Mouse (Mus musculus): ENCODE data around the gene Parn. TPM values are rescaled to one million over a fixed set of nuclear protein-coding genes. Genes with fewer than 3 reads are reported as not detected.

The Parn gene
- polyA plus RNA-seq, 1 experiment from 2014 or later: 41.4 TPM

GRCm38 (mm10) chr16:13556446-13556845 lies 111.5 kb downstream of the Parn start:
- H3K4me1 ChIP-seq (replicated peaks): no peaks in the 10 kb centered on the region
- no peaks in the 10 kb centered on the region for H3K27me3 ChIP-seq
- H3K4me3 ChIP-seq (replicated peaks): no peak overlapping the region
- ATAC-seq (ENCODE audit: insufficient number of reproducible peaks, insufficient read depth, low FRiP score, low TSS enrichment, low read depth): no peak
- no peak overlapping the region for H3K27ac ChIP-seq
- WGBS: 87% methylated on average over 7 of the region's 7 CpGs
- peaks cover 6% of the 10 kb centered on the region; the same call in 1 of the 2 replicates for H3K36me3 ChIP-seq
- H3K4me2 ChIP-seq: no peak overlapping the region
- H3K9me3 ChIP-seq: no peaks in the 10 kb centered on the region
- no peak overlapping the region for H3K9ac ChIP-seq (replicated peaks)

GRCm38 (mm10) chr16:13550667-13551066 lies 117.3 kb downstream of the Parn start:
- Histone ChIP-seq H3K4me3 (replicated peaks) (no peak overlapping the region), H3K36me3 (peaks cover 24% of the 10 kb centered on the region), H3K4me1 (replicated peaks) (no peaks in the 10 kb centered on the region), H3K27ac (no peak overlapping the region), H3K27me3 (no peaks in the 10 kb centered on the region), H3K9me3 (peaks cover 18% of the 10 kb centered on the region), H3K9ac (replicated peaks) (no peak overlapping the region), H3K4me2 (no peak overlapping the region)
- 93% methylated on average over 3 of the region's 3 CpGs for WGBS
- ATAC-seq (ENCODE audit: insufficient number of reproducible peaks, insufficient read depth, low FRiP score, low TSS enrichment, low read depth): no peak

- H3K27me3 ChIP-seq: no peaks in the 10 kb centered on the region
- no peak overlapping the region for H3K9ac ChIP-seq (replicated peaks)
- ATAC-seq (ENCODE audit: insufficient number of reproducible peaks, insufficient read depth, low FRiP score, low TSS enrichment, low read depth): no peak
- no peak overlapping the region for H3K27ac ChIP-seq
- H3K9me3 ChIP-seq: peaks cover 25% of the 10 kb centered on the region
- peaks cover 31% of the 10 kb centered on the region for H3K36me3 ChIP-seq
- 95% methylated on average over 2 of the region's 2 CpGs for WGBS
- H3K4me2 ChIP-seq: no peak overlapping the region
- H3K4me3 ChIP-seq (replicated peaks): no peak overlapping the region
- H3K4me1 ChIP-seq (replicated peaks): no peaks in the 10 kb centered on the region
Measured at GRCm38 (mm10) chr16:13549976-13550375, 118.0 kb downstream of the Parn start.

GRCm38 (mm10) chr16:13541816-13542215 lies 126.2 kb downstream of the Parn start:
- Histone ChIP-seq H3K9ac (replicated peaks) (no peak overlapping the region), H3K9me3 (peaks cover 23% of the 10 kb centered on the region), H3K4me1 (replicated peaks) (no peaks in the 10 kb centered on the region), H3K27ac (no peak overlapping the region), H3K27me3 (no peaks in the 10 kb centered on the region), H3K4me3 (replicated peaks) (no peak overlapping the region), H3K4me2 (no peak overlapping the region), H3K36me3 (peaks cover 28% of the 10 kb centered on the region)
- ATAC-seq (ENCODE audit: insufficient number of reproducible peaks, insufficient read depth, low FRiP score, low TSS enrichment, low read depth): no peak
- 78% methylated on average over 4 of the region's 4 CpGs for WGBS

GRCm38 (mm10) chr16:13541121-13541747 lies 126.7 kb downstream of the Parn start:
- Histone ChIP-seq H3K9ac (replicated peaks) (no peak overlapping the region), H3K36me3 (peaks cover 22% of the 10 kb centered on the region), H3K4me1 (replicated peaks) (no peaks in the 10 kb centered on the region), H3K4me3 (replicated peaks) (no peak overlapping the region), H3K27ac (no peak overlapping the region), H3K4me2 (no peak overlapping the region), H3K9me3 (peaks cover 17% of the 10 kb centered on the region), H3K27me3 (no peaks in the 10 kb centered on the region)
- ATAC-seq (ENCODE audit: insufficient number of reproducible peaks, insufficient read depth, low FRiP score, low TSS enrichment, low read depth): no peak
- WGBS: 73% methylated on average over 15 of the region's 15 CpGs

- WGBS: 83% methylated on average over 9 of the region's 9 CpGs
- Histone ChIP-seq H3K4me2 (no peak overlapping the region), H3K27ac (no peak overlapping the region), H3K27me3 (no peaks in the 10 kb centered on the region), H3K4me3 (replicated peaks) (no peak overlapping the region), H3K9me3 (no peaks in the 10 kb centered on the region), H3K9ac (replicated peaks) (no peak overlapping the region), H3K36me3 (peaks cover 7% of the 10 kb centered on the region), H3K4me1 (replicated peaks) (no peaks in the 10 kb centered on the region)
- no peak for ATAC-seq (ENCODE audit: insufficient number of reproducible peaks, insufficient read depth, low FRiP score, low TSS enrichment, low read depth)
Measured at GRCm38 (mm10) chr16:13538933-13539648, 128.9 kb downstream of the Parn start.

GRCm38 (mm10) chr16:13538213-13538932 lies 129.6 kb downstream of the Parn start:
- 50% methylated on average over 13 of the region's 13 CpGs for WGBS
- Histone ChIP-seq H3K36me3 (peaks cover 7% of the 10 kb centered on the region), H3K4me1 (replicated peaks) (no peaks in the 10 kb centered on the region), H3K27me3 (no peaks in the 10 kb centered on the region), H3K4me3 (replicated peaks) (no peak overlapping the region), H3K27ac (no peak overlapping the region), H3K9me3 (no peaks in the 10 kb centered on the region), H3K4me2 (no peak overlapping the region), H3K9ac (replicated peaks) (no peak overlapping the region)
- no peak for ATAC-seq (ENCODE audit: insufficient number of reproducible peaks, insufficient read depth, low FRiP score, low TSS enrichment, low read depth)

- no peaks in the 10 kb centered on the region for H3K27me3 ChIP-seq
- WGBS: 82% methylated on average over 7 of the region's 7 CpGs
- H3K27ac ChIP-seq: no peak overlapping the region
- H3K9ac ChIP-seq (replicated peaks): no peak overlapping the region
- ATAC-seq (ENCODE audit: insufficient number of reproducible peaks, insufficient read depth, low FRiP score, low TSS enrichment, low read depth): no peak
- H3K4me1 ChIP-seq (replicated peaks): no peaks in the 10 kb centered on the region
- H3K36me3 ChIP-seq: peaks cover 7% of the 10 kb centered on the region
- no peak overlapping the region for H3K4me2 ChIP-seq
- no peaks in the 10 kb centered on the region for H3K9me3 ChIP-seq
- no peak overlapping the region for H3K4me3 ChIP-seq (replicated peaks)
Measured at GRCm38 (mm10) chr16:13536404-13536803, 131.6 kb downstream of the Parn start.

- H3K4me2 ChIP-seq: no peak overlapping the region
- no peak overlapping the region for H3K4me3 ChIP-seq (replicated peaks)
- no peak overlapping the region for H3K27ac ChIP-seq
- H3K4me1 ChIP-seq (replicated peaks): no peaks in the 10 kb centered on the region
- H3K9me3 ChIP-seq: no peaks in the 10 kb centered on the region
- peaks cover 7% of the 10 kb centered on the region for H3K36me3 ChIP-seq
- no peaks in the 10 kb centered on the region for H3K27me3 ChIP-seq
- 75% methylated on average over 12 of the region's 12 CpGs for WGBS
- no peak for ATAC-seq (ENCODE audit: insufficient number of reproducible peaks, insufficient read depth, low FRiP score, low TSS enrichment, low read depth)
- H3K9ac ChIP-seq (replicated peaks): no peak overlapping the region
Measured at GRCm38 (mm10) chr16:13535856-13536255, 132.1 kb downstream of the Parn start.

- no peak overlapping the region for H3K4me3 ChIP-seq (replicated peaks)
- no peak overlapping the region for H3K27ac ChIP-seq
- no peaks in the 10 kb centered on the region for H3K4me1 ChIP-seq (replicated peaks)
- no peak overlapping the region for H3K9ac ChIP-seq (replicated peaks)
- ATAC-seq (ENCODE audit: insufficient number of reproducible peaks, insufficient read depth, low FRiP score, low TSS enrichment, low read depth): no peak
- H3K36me3 ChIP-seq: no peaks in the 10 kb centered on the region; the same call in 1 of the 2 replicates
- H3K4me2 ChIP-seq: no peak overlapping the region
- no peaks in the 10 kb centered on the region for H3K9me3 ChIP-seq
- H3K27me3 ChIP-seq: no peaks in the 10 kb centered on the region
Measured at GRCm38 (mm10) chr16:13532840-13533239, 135.1 kb downstream of the Parn start.

GRCm38 (mm10) chr16:13531279-13531678 lies 136.7 kb downstream of the Parn start:
- Histone ChIP-seq H3K27ac (no peak overlapping the region), H3K36me3 (no peaks in the 10 kb centered on the region), H3K4me2 (no peak overlapping the region), H3K9me3 (no peaks in the 10 kb centered on the region), H3K27me3 (no peaks in the 10 kb centered on the region), H3K4me1 (replicated peaks) (no peaks in the 10 kb centered on the region), H3K4me3 (replicated peaks) (no peak overlapping the region), H3K9ac (replicated peaks) (no peak overlapping the region)
- ATAC-seq (ENCODE audit: insufficient number of reproducible peaks, insufficient read depth, low FRiP score, low TSS enrichment, low read depth): no peak
- 90% methylated on average over 5 of the region's 5 CpGs for WGBS

All from limb, embryonic 12.5 days (tissue).